Mouse (Mus musculus): ENCODE results near the gene Slco2a1.

- TF ChIP-seq CTCF (IDR thresholded peaks at IDR 0.05; ENCODE audit: control insufficient read depth, insufficient read depth, low read length), result no peak
- 0 out of 2 replicates have a peak, but pooled peaks have one; percentile 10 for TF ChIP-seq POLR2A (IDR thresholded peaks at IDR 0.05; ENCODE audit: borderline replicate concordance, control insufficient read depth, low read depth, low read length)
These were observed 123.3 kb downstream of the Slco2a1 start, which contains the start of gene Rab6b for GRCm38 (mm10) chr9:103111621-103112470.

Data from bone marrow, adult 2 months (tissue).